Mouse (Mus musculus): ENCODE measurements around the gene Ncor1.
"Not testable (repeated sequence)": the region's sequence is repeated elsewhere in the genome, so short reads cannot be mapped to it uniquely, and the experiment has no call there.

The Ncor1 gene

DNA sequence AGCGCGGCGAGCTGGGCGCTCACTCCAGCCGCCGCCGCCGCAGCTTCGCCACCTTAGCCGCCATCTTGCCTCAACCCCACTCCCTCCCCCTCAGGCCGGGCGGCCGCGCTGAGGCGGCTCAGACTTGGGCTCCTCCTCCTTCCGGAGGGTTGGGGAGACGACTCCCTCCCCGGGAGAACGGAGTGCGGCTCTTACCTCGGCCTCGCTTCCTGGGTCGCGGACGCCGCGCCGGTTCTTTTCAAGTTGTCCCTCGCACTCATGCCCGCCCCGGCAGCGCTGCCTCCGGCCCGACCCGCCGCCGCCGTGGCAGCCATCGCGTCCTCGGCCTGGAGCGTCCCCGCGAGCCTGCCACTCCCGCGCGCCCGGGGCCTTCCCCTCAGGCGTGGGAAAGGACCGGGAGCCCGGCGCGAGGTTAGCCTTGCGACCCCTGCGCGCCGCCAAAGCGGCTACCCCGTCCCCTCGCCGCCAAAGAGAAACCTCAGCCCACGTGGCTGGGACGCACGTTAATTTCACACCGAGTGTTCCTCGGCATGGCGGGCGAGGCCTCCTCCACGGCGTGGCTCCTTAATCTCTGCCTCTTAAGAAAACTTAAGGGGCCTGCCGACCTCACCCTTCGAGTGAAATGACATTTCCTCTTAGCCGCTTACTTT, 975 bp downstream of the Ncor1 start:
- DNase-seq, result peak; percentile 88 to 90

DNA sequence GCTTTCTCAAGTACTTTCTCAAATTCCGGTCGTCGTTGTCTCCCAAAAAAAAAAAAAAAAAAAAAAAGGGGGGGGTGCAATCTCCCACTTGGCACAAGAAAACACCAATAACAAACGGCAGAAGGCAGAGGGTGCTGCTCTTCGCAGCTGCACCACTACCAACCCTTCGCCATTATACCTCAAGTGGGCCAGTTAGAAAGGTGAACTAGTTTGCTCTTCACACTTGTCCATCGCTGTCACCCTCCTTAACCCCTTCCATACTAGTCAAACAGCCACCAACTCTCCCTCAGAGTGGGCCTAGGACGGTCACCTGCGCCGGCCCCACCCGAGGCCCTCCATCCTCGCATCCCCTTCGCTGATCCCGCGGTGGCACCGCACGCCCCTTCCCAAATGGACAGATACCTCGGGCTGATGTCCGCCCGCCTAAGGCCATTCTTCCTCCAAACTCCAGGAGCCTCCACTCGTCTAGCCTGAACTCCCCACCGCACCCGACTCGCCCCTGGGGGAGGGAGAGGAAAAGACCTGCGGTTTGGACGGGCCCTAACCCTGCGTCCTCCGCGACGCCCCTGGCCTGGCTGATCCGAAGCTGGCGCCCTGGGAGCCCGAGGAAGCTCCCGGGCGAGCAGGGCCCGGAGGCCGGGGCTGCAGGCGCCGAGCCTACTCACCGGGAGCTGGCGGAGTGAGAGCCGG, 1.7 kb downstream of the Ncor1 start:
- peak; percentile 30 to 41 for DNase-seq

DNA sequence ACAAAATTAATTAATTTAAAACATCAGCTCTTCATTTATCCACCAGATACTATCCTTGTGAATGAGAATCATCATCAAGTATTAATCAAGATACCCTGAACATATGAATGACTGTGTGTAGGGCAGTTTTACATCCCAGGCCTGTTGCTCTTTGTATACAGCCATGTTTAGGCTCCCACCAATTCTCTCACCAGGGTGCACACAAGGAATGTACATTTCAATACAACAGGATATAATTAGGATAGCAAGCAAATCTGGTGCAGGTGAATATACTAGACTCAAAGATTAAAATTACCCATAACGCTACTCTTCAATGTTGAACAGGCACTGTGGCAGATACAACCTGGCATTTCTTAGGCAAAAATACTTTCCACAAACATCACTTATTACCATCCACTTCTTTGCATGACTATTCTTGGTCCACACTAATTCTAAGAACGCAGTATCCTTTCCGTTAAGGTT, 2.3 kb downstream of the Ncor1 start:
- DNase-seq, result no peak

GRCm38 (mm10) chr11:62455193-62455592, 3.1 kb downstream of the Ncor1 start:
- no peak for DNase-seq

GRCm38 (mm10) chr11:62448971-62449370, 9.4 kb downstream of the Ncor1 start:
- DNase-seq, result no peak

- no peak for DNase-seq
Measured at GRCm38 (mm10) chr11:62445799-62446198, 12.5 kb downstream of the Ncor1 start.

DNA sequence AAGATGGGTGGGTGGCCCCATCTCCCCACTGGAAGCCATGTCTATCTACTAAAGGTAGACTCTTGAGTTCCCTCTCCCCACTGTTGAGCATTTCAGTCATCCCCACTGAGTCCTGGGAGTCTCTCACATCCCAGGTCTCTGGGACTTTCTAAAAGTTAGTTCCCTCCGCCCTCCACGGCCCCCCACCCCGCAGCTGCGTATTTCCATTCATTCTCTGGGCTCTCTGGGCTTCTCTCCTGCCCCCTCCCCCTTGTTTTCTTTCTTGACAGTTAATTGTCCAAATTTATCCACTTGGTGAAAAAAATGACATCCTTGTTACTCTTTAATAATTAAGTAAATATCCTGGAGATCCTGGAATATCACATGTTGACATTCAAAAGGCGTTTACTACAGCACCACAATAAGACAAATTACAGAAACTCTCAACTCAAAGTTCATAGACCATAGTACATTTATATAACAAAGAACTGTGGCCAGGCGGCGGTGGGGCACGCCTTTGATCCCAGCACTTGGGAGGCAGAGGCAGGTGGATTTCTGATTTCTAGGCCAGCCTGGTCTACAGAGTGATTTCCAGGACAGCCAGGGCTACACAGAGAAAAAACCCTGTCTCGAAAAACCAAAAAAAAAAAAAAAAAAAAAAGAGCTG, 17.5 kb downstream of the Ncor1 start:
- peak in 1 of 2 experiments; percentile 50 for DNase-seq

GRCm38 (mm10) chr11:62432211-62432610, 26.1 kb downstream of the Ncor1 start:
- DNase-seq, result no peak

DNA sequence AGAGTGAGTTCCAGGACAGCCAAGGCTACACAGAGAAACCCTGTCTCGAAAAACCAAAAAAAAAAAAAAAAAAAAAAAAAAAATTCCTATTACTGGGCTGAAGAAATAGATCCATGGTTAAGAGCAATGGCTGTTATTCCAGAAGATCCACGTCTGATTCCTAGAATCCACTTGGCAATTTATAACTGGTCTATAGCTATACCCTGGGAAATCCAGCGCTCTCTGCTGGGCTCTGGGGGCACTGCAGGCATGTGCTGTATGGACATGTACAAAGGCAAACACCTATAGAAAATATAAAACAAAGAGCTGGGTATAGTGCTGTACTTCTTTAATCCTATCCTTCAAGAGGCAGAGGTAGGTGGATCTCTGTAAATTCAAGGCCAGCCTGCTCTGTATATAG, 31.2 kb downstream of the Ncor1 start:
- peak in 1 of 2 experiments; percentile 25 for DNase-seq

- no peak for DNase-seq
Measured at GRCm38 (mm10) chr11:62426266-62426665, 32.1 kb downstream of the Ncor1 start.

GRCm38 (mm10) chr11:62424525-62424924, 33.8 kb downstream of the Ncor1 start:
- peak in 1 of 2 experiments; percentile 18 for DNase-seq

GRCm38 (mm10) chr11:62415026-62415425, 43.3 kb downstream of the Ncor1 start:
- DNase-seq, result no peak

DNA sequence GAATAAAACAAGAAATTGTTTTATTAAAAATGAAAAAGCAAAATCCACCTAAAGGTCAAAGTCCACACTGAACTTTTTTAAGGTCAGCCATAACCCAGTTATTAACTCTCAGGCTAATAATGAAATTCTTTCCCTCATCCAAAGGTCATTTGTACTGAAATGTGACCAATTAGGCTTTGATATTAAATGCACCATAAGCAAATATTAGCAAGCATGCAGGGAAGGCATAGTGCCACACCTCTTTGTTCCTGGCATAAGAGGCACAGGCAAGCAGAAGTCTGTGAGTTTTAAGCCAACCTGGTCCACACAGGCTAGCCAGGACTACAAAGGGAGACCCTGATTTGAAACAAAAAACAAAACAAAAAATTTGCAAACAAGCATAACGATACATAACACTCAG, 48.7 kb downstream of the Ncor1 start:
- DNase-seq, result peak in 1 of 2 experiments; percentile 32

GRCm38 (mm10) chr11:62408848-62409247, 49.5 kb downstream of the Ncor1 start:
- no peak for DNase-seq

GRCm38 (mm10) chr11:62396405-62396804, 61.9 kb downstream of the Ncor1 start:
- peak; percentile 34 to 51 for DNase-seq

DNA sequence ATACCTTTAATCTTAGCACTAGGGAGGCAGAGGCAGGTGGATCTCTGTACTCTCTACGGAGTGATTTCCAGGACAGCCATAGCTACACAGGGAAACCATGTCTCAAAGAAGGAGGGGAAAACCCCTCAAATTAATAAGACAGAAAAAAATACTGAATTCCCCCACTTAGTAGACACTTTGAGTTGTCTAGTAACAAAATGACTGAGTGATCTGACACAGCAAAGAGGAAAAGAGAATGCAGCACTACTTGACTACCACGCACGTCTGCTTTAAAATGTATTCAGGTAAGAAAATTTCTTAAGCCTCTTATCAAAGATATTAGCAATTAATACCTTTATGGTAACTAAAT, 70.0 kb downstream of the Ncor1 start:
- no peak for DNase-seq

- DNase-seq, result no peak
Measured at GRCm38 (mm10) chr11:62387608-62388330, 70.6 kb downstream of the Ncor1 start.

GRCm38 (mm10) chr11:62377202-62377851, 81.0 kb downstream of the Ncor1 start:
- not testable (repeated sequence) for DNase-seq

DNA sequence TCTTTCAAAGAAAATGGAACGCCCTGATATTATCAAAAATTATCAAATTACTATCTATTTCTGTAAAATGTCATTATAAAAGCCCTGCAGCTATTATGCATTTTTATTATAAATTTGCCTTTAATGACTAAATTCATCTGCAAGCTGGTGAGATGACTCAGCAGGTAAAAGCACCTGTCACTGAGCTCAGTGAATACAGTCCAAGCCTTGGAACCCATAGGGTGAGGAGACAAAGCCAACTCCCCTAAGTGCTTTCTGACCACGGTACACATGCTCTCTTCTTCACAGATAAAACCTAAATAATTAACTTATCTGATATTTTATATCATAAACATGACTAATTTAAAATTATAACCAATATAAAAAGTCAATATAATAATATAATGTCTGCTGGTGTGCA, 86.6 kb downstream of the Ncor1 start:
- DNase-seq, result no peak

DNA sequence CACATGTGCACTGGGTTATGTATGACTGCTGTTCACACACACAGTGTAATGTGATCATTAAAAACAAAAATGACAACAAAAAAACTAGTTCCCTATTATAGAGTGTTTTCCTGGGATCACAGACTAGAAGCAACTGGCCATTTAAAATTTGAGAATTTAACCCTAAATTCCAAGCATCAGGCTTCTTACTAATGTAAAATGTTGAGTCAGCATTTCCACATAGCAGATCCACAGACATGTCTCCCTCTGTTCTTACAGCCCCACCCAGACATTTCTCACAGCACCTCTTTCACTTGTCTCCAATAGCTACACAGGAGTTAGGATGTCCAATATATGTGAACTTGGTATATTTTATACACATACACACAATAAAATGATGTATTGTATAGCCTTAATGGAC, 88.4 kb downstream of the Ncor1 start:
- no peak for DNase-seq

- no peak for DNase-seq
Measured at GRCm38 (mm10) chr11:62366879-62367278, 91.5 kb downstream of the Ncor1 start.

- no peak for DNase-seq
Measured at GRCm38 (mm10) chr11:62355216-62355615, 103.1 kb downstream of the Ncor1 start.

GRCm38 (mm10) chr11:62351948-62352347, 106.4 kb downstream of the Ncor1 start:
- DNase-seq, result no peak

All from kidney, adult 8-10 months (tissue).